Mouse (Mus musculus) midbrain, embryonic 16.5 days (tissue): ENCODE measurements around the gene St3gal6. TPM values are rescaled to one million over a fixed set of nuclear protein-coding genes. Genes with fewer than 3 reads are reported as not detected.

ENCODE experiments used
- ATAC-seq: fragments of 200-750 bp; cut with Nextera tagmentation; 2 replicates; pipeline ENCODE4 v1.8.0; 2017; ENCODE audit warnings: moderate TSS enrichment
- H3K27ac ChIP-seq: fragments of 300-500 bp; sonication (generic); 2 replicates; pipeline ENCODE4 v1.5.1; 2014; ENCODE audit warnings: mild to moderate bottlenecking, low read length, mixed read lengths
- H3K27me3 ChIP-seq: fragments of 300-500 bp; sonication (generic); 2 replicates; pipeline ENCODE4 v1.6.1; 2014; ENCODE audit warnings: low read depth, low read length, mixed read lengths; ENCODE audit not compliant: control insufficient read depth, insufficient read depth
- H3K36me3 ChIP-seq: fragments of 300-500 bp; sonication (generic); 2 replicates; pipeline ENCODE4 v1.6.1; 2014; ENCODE audit warnings: mild to moderate bottlenecking, low read length, moderate library complexity, mixed read lengths; ENCODE audit not compliant: control insufficient read depth, insufficient read depth
- H3K4me1 ChIP-seq: fragments of 300-500 bp; sonication (generic); 2 replicates; pipeline ENCODE4 v1.6.1; 2014; ENCODE audit warnings: mild to moderate bottlenecking, low read length, mixed read lengths; ENCODE audit not compliant: control insufficient read depth, insufficient read depth
- H3K4me2 ChIP-seq: fragments of 300-500 bp; sonication (generic); 2 replicates; pipeline ENCODE4 v1.6.1; 2014; ENCODE audit warnings: mild to moderate bottlenecking, low read length, mixed read lengths
- H3K4me3 ChIP-seq: fragments of 300-500 bp; sonication (generic); 2 replicates; pipeline ENCODE4 v1.5.1; 2014; ENCODE audit warnings: low read depth, mild to moderate bottlenecking, low read length, moderate library complexity, mixed read lengths
- H3K9ac ChIP-seq: fragments of 300-500 bp; sonication (generic); 2 replicates; pipeline ENCODE4 v1.6.1; 2014; ENCODE audit warnings: low read depth, low read length, mixed read lengths
- H3K9me3 ChIP-seq: fragments of 300-500 bp; sonication (generic); replicated peaks from 2 replicates; pipeline ENCODE4 v1.6.1; 2014; ENCODE audit warnings: mild to moderate bottlenecking, low read length, mixed read lengths; ENCODE audit not compliant: control insufficient read depth, poor library complexity, severe bottlenecking
- WGBS: fragments of 180-500 bp; shearing (Covaris S2); extraction: QIAGEN DNeasy Blood & Tissue Kit; methylation state at CpG from one replicate; pipeline ENCODE4 v1.1.7; 2014; 5-methylcytosine and 5-hydroxymethylcytosine counted together
- polyA plus RNA-seq: library from polyadenylated mRNA; unstranded; fragments of >200 nt; fragmentation: Nextera tagmentation; extraction: Ambion mirVana; gene quantifications from 2 replicates; pipeline ENCODE4 v1.2.1, GENCODE M21; 2015

Gene St3gal6
- polyA plus RNA-seq, 1 experiment from 2014 or later = 12.6 TPM

DNA sequence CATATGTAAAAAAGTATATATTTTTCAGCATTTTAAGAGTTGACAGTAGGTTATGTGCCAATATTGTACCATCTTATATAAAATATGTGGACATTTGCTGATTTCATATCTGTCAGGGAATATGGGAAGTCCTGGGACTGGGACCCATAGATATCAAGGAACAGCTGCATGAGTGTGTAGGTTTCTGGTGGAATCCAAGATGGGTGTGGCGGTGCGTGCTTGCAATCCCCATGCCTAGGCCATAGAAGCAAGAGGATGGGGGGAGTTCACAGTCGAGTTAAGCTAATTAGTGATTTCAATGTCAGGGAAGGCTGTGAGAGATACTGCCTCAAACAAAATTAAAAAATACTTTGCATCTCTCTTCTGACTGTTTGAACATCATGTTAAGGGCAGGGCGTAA, 75.0 kb downstream of the St3gal6 start:
- H3K27ac ChIP-seq = no peak overlapping the region
- 92% methylated on average over 4 of the region's 4 CpGs for WGBS
- no peak overlapping the region for H3K4me3 ChIP-seq
- H3K9ac ChIP-seq = no peak overlapping the region
- H3K4me1 ChIP-seq = no peaks in the 10 kb centered on the region
- H3K27me3 ChIP-seq = no peaks in the 10 kb centered on the region
- H3K4me2 ChIP-seq = no peak overlapping the region
- peaks cover 5% of the 10 kb centered on the region; the same call in 1 of the 2 replicates for H3K36me3 ChIP-seq
- no peak for ATAC-seq
- no peaks in the 10 kb centered on the region for H3K9me3 ChIP-seq

GRCm38 (mm10) chr16:58446281-58447259, 77.5 kb downstream of the St3gal6 start:
- no peaks in the 10 kb centered on the region for H3K27me3 ChIP-seq
- ATAC-seq = no peak
- H3K27ac ChIP-seq = no peak overlapping the region
- H3K4me3 ChIP-seq = no peak overlapping the region
- no peaks in the 10 kb centered on the region for H3K9me3 ChIP-seq
- WGBS = over 99% methylated on average over 4 of the region's 4 CpGs
- no peaks in the 10 kb centered on the region for H3K4me1 ChIP-seq
- H3K9ac ChIP-seq = no peak overlapping the region
- peaks cover 4% of the 10 kb centered on the region; the same call in 1 of the 2 replicates for H3K36me3 ChIP-seq
- H3K4me2 ChIP-seq = no peak overlapping the region

GRCm38 (mm10) chr16:58444735-58445134, 79.3 kb downstream of the St3gal6 start:
- H3K4me2 ChIP-seq = no peak overlapping the region

DNA sequence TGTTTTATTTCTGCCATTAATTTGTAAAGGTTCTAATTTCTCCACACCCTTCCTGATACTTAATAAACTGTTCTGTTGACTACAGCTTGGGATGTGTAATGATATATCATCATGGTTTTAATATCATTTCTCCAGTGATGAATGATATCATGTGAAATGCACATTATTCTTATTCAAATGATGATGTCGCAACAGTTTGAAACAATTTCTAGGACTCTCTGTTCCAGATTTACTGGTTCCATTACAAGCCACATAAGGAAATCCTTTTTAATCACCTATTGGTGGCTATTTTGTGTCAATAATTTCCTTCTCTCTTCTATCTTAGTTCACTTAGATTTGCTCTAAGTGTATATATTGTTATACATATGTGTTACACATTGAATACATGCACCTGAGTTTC, 91.7 kb downstream of the St3gal6 start:
- no peak for ATAC-seq
- Histone ChIP-seq H3K4me1 (no peaks in the 10 kb centered on the region), H3K9ac (no peak overlapping the region), H3K4me2 (no peak overlapping the region), H3K27ac (no peak overlapping the region), H3K27me3 (no peaks in the 10 kb centered on the region), H3K36me3 (peaks cover 11% of the 10 kb centered on the region), H3K4me3 (no peak overlapping the region), H3K9me3 (no peaks in the 10 kb centered on the region)
- WGBS = 92% methylated on average over 1 of the region's 1 CpGs

More at GRCm38 (mm10) chr16:58444735-58445134, 79.3 kb downstream of the St3gal6 start:
- Histone ChIP-seq H3K4me1 (no peaks in the 10 kb centered on the region), H3K4me3 (no peak overlapping the region), H3K9me3 (no peaks in the 10 kb centered on the region), H3K9ac (no peak overlapping the region), H3K27me3 (no peaks in the 10 kb centered on the region), H3K36me3 (peaks cover 4% of the 10 kb centered on the region; the same call in 1 of the 2 replicates), H3K27ac (no peak overlapping the region)
- WGBS = 75% methylated on average over 6 of the region's 6 CpGs
- ATAC-seq = no peak

DNA sequence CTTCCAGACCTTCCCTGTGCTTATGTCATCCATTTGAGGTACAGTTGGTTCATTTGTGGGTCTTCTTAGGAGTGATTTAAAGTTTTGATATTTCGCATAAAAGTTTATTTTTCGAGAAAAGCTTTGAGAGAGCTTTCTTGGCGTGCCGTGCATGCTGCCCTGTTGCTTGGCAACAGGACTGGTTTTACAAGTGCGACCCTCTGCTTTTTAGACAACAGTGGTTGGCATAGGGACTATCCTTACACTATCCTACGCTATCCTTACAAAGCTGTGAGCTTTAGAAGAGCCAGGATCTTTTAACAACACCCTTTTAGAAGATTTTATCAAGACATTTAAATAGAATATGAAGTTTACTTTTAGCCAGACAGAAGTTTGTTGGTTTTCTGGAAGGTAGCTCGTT, 93.8 kb downstream of the St3gal6 start:
- Histone ChIP-seq H3K9ac (no peak overlapping the region), H3K27ac (no peak overlapping the region), H3K36me3 (peaks cover 5% of the 10 kb centered on the region), H3K4me1 (no peaks in the 10 kb centered on the region), H3K27me3 (no peaks in the 10 kb centered on the region), H3K4me2 (no peak overlapping the region), H3K4me3 (no peak overlapping the region), H3K9me3 (no peaks in the 10 kb centered on the region)
- 73% methylated on average over 7 of the region's 7 CpGs for WGBS
- ATAC-seq = no peak

GRCm38 (mm10) chr16:58421696-58422354, 102.2 kb downstream of the St3gal6 start:
- no peak overlapping the region for H3K9ac ChIP-seq
- no peak overlapping the region for H3K4me3 ChIP-seq
- no peaks in the 10 kb centered on the region for H3K27me3 ChIP-seq
- no peak overlapping the region for H3K4me2 ChIP-seq
- ATAC-seq = no peak
- WGBS = 61% methylated on average over 11 of the region's 11 CpGs
- H3K4me1 ChIP-seq = peaks cover 4% of the 10 kb centered on the region; the same call in 1 of the 2 replicates
- H3K9me3 ChIP-seq = no peaks in the 10 kb centered on the region
- no peak overlapping the region for H3K27ac ChIP-seq
- no peaks in the 10 kb centered on the region for H3K36me3 ChIP-seq

Other genes with a start within 250 kb of the St3gal6 start
- gene Dcbld2, start 115.8 kb downstream of the St3gal6 start, polyA plus RNA-seq = 5.5 and 5.9 TPM in 2 replicates
- not detected in 2 replicates for gene Gm813, start 92.7 kb upstream of the St3gal6 start, polyA plus RNA-seq
- not detected in 2 replicates for gene E330017A01Rik, start 114.5 kb upstream of the St3gal6 start, polyA plus RNA-seq
- 13.5 and 13.6 TPM in 2 replicates for gene Cpox, start 146.0 kb upstream of the St3gal6 start, polyA plus RNA-seq
- 0.18 TPM in 1 of 2 replicates, not detected in the other for gene Gpr15, start 194.8 kb upstream of the St3gal6 start, polyA plus RNA-seq
- 144 and 152 TPM in 2 replicates for gene Cldnd1, start 203.7 kb upstream of the St3gal6 start, polyA plus RNA-seq
- gene Olfr172, start 238.9 kb upstream of the St3gal6 start, polyA plus RNA-seq = not detected in 2 replicates